Mouse (Mus musculus) cerebellum, postnatal 25 days (tissue): ENCODE measurements around the gene Rasl10b.

Experiments used
- DNase-seq, 2 experiments: peaks; one replicate each; pipeline ENCODE4 v3.0.0; 2021; ENCODE audit warnings: mixed read lengths in 2 of 2

Rasl10b gene

GRCm38 (mm10) chr11:83468765-83469164 is 59.8 kb downstream of the Rasl10b start:
- DNase-seq = no peak
